8 mouse cellular contexts compared by ENCODE assay signal in the genomic region with DNA sequence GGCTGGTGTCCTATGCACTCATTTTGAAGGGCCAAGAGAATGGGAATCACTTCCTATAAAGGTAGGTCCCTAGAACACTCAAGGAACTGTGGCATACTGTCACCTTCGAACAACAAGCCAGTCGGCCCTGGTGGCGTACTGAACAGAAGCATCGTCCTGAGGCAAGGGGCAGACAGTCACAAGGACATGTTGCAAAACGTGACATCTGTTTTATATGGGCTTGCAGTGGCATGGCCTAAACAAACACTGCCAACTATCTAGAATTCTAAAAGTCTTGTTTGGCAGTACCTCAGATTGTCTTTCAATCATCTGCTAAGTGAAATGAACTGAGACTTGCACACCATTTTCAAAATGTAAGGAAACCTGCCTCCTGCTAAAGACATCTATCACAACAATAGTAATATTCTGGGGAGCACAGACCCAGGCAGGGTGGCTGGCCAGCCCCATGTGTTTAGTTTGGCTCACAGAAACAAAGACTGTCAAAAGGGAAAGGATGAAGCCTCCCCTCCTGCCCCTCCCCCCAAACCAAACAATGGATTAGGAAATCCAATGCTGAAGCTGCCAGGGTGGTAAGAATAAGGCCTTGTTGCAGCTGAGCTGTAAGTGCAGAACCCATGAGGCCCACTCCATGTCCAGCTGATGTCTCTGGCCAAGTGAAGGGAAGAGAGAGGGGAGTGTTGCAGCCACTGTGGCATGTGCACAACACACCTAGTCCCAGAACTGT. TPM values are rescaled to one million over a fixed set of nuclear protein-coding genes. Genes with fewer than 3 reads are reported as not detected.
DNase-seq lines count a peak whose midpoint lies in the region; ATAC-seq and TF ChIP-seq lines count a peak whose summit lies in the region.

No protein-coding gene starts in this region.

- TF ChIP-seq POLR2A in lung, adult 2 months (IDR thresholded peaks at IDR 0.05; ENCODE audit: borderline replicate concordance, extremely low read depth, low read depth, low read length): no peak

- no peak overlapping the region for H3K4me3 ChIP-seq in lung, adult 2 months (replicated peaks; ENCODE audit: extremely low read depth, low read depth, low read length)
- no peak overlapping the region for H3K4me3 ChIP-seq in kidney, embryonic 16.5 days (ENCODE audit: low read length)
- H3K4me3 ChIP-seq in midbrain, embryonic 13.5 days (replicated peaks): no peak overlapping the region

- H3K27me3 ChIP-seq in kidney, embryonic 16.5 days (ENCODE audit: insufficient read depth, low read length): no peaks in the 10 kb centered on the region
- no peaks in the 10 kb centered on the region for H3K27me3 ChIP-seq in midbrain, embryonic 13.5 days

- no peak overlapping the region for H3K27ac ChIP-seq in kidney, embryonic 16.5 days (ENCODE audit: low read length)
- peak overlapping the region; percentile 37; the same call in 1 of the 2 replicates for H3K27ac ChIP-seq in midbrain, embryonic 13.5 days

- 0 out of 2 replicates have a peak, but pooled peaks have one; percentile 46 for ATAC-seq in kidney, embryonic 16.5 days (ENCODE audit: low FRiP score, low TSS enrichment)
- peak; percentile 34; the same call in 1 of the 2 replicates for ATAC-seq in midbrain, embryonic 13.5 days
- no peak for ATAC-seq in erythroid progenitor cell, adult 5-6 weeks (replicated peaks; ENCODE audit: low FRiP score, poor library complexity, severe bottlenecking)

- H3K4me2 ChIP-seq in kidney, embryonic 16.5 days (replicated peaks; ENCODE audit: low read depth, low read length): no peak overlapping the region
- H3K4me2 ChIP-seq in midbrain, embryonic 13.5 days (replicated peaks): no peak overlapping the region

- H3K4me1 ChIP-seq in lung, adult 2 months (ENCODE audit: control insufficient read depth, insufficient read depth, low read length): peaks cover 10% of the 10 kb centered on the region
- H3K4me1 ChIP-seq in kidney, embryonic 16.5 days (ENCODE audit: insufficient read depth, low read length): peaks cover 28% of the 10 kb centered on the region
- H3K4me1 ChIP-seq in midbrain, embryonic 13.5 days (replicated peaks): peaks cover 11% of the 10 kb centered on the region

- WGBS in lung, adult 2 months: 55% methylated on average over 5 of the region's 5 CpGs
- 56% methylated on average over 5 of the region's 5 CpGs for whole genome bisulfite sequencing in kidney, embryonic 16.5 days
- WGBS in midbrain, embryonic 13.5 days: 58% methylated on average over 5 of the region's 5 CpGs

- peak; percentile 40 to 62 for DNase-seq in lung, adult 18-20 months
- DNase-seq in lung, adult 2 months: no peak
- DNase-seq in heart, adult 18-20 months: peak; percentile 57 to 58
- DNase-seq in T-cell, adult 2 months (ENCODE audit: low spot score): no peak
- no peak for DNase-seq in thymus, adult 18-20 months

- no peaks in the 10 kb centered on the region for H3K9me3 ChIP-seq in kidney, embryonic 16.5 days (ENCODE audit: low read length)
- no peaks in the 10 kb centered on the region for H3K9me3 ChIP-seq in midbrain, embryonic 13.5 days

- no peak for TF ChIP-seq CTCF in lung, adult 2 months (IDR thresholded peaks at IDR 0.05; ENCODE audit: insufficient read depth, low read length)

- H3K36me3 ChIP-seq in kidney, embryonic 16.5 days (ENCODE audit: insufficient read depth, low read length): no peaks in the 10 kb centered on the region
- H3K36me3 ChIP-seq in midbrain, embryonic 13.5 days: 0 out of 2 replicates have a peak, but pooled peaks cover 3% of the 10 kb centered on the region

- H3K9ac ChIP-seq in kidney, embryonic 16.5 days (replicated peaks; ENCODE audit: low read length): no peak overlapping the region
- H3K9ac ChIP-seq in midbrain, embryonic 13.5 days (replicated peaks): no peak overlapping the region

RNA-seq across cellular contexts. Expression of a gene that starts 41.7 kb away (rescaled TPM):
- polyA plus RNA-seq in lung, adult 2 months (2012; rRNA removed): 3.2 and 4.7 TPM in 2 replicates
- total RNA-seq in heart, adult 18-20 months (2021): 1 to 10 TPM; 2.4 to 2.5 TPM
- 9.6 and 10.1 TPM in 2 replicates for polyA plus RNA-seq in kidney, embryonic 16.5 days (2015; fragmentation: Nextera tagmentation; extraction: Ambion mirVana)
- 2.8 and 3.6 TPM in 2 replicates for polyA plus RNA-seq in midbrain, embryonic 13.5 days (2015; fragmentation: Nextera tagmentation; extraction: Ambion mirVana)
- total RNA-seq in erythroid progenitor cell, adult 5-6 weeks (2015; ENCODE audit: low replicate concordance): not detected in 2 replicates
- total RNA-seq in erythroid progenitor cell, adult 5-6 weeks (2017; ENCODE audit: low replicate concordance): not detected in 2 replicates

Comparison
In these comparisons a context has a peak if more than half of its experiments do, and no peak if none do; other contexts are left out.
1. DNase-seq: peak in lung, adult 18-20 months (2 of 2) and heart, adult 18-20 months (2 of 2); none in lung, adult 2 months (single experiment), T-cell, adult 2 months (single experiment) and thymus, adult 18-20 months (0 of 2).